ENCODE assay signal across 8 mouse cellular contexts in genomic region chr16:49839681-49840535, GRCm38 (mm10). TPM values are rescaled to one million over a fixed set of nuclear protein-coding genes. Genes with fewer than 3 reads are reported as not detected.
DNase-seq lines count a peak whose midpoint lies in the region; ATAC-seq lines count a peak whose summit lies in the region.

No protein-coding gene starts in this region.

- H3K4me1 ChIP-seq in embryonic facial prominence, embryonic 10.5 days, result peaks cover 8% of the 10 kb centered on the region
- H3K4me1 ChIP-seq in hindbrain, embryonic 13.5 days (replicated peaks), result peaks cover 11% of the 10 kb centered on the region
- peaks cover 45% of the 10 kb centered on the region for H3K4me1 ChIP-seq in liver, embryonic 16.5 days (ENCODE audit: control insufficient read depth, low read depth, low read length)

- no peaks in the 10 kb centered on the region for H3K36me3 ChIP-seq in embryonic facial prominence, embryonic 10.5 days (replicated peaks)
- H3K36me3 ChIP-seq in hindbrain, embryonic 13.5 days, result no peaks in the 10 kb centered on the region
- H3K36me3 ChIP-seq in liver, embryonic 16.5 days (ENCODE audit: control insufficient read depth, insufficient read depth), result no peaks in the 10 kb centered on the region

- no peak for DNase-seq in frontal cortex, postnatal 10 days (ENCODE audit: low spot score in 2 of 2)
- peak; percentile 99 for DNase-seq in MEL-GATA-1-ER (ENCODE audit: extremely low read depth, low read depth)
- no peak for DNase-seq in embryonic facial prominence, embryonic 10.5 days (ENCODE audit: low spot score)
- no peak for DNase-seq in left cerebral cortex, adult 18-20 months (ENCODE audit: low spot score in 2 of 2)

- H3K4me3 ChIP-seq in embryonic facial prominence, embryonic 10.5 days, result no peak overlapping the region
- H3K4me3 ChIP-seq in hindbrain, embryonic 13.5 days, result no peak overlapping the region
- H3K4me3 ChIP-seq in liver, embryonic 16.5 days (ENCODE audit: low read depth, low read length), result peak overlapping the region; percentile 51

- ATAC-seq in frontal cortex, adult (ENCODE audit: low TSS enrichment), result peak; percentile 34
- ATAC-seq in hindbrain, embryonic 13.5 days (ENCODE audit: low FRiP score), result peak; percentile 57; the same call in 1 of the 2 replicates
- ATAC-seq in liver, embryonic 16.5 days (ENCODE audit: low read depth), result peak; percentile 96
- peak; percentile 89 for ATAC-seq in neutrophil, adult 5-6 weeks (ENCODE audit: extremely low read depth, insufficient number of reproducible peaks, low FRiP score, poor library complexity, severe bottlenecking)

- H3K27ac ChIP-seq in embryonic facial prominence, embryonic 10.5 days (replicated peaks), result peak overlapping the region; percentile 19; the same call in 1 of the 2 replicates
- no peak overlapping the region; the same call in 1 of the 2 replicates for H3K27ac ChIP-seq in hindbrain, embryonic 13.5 days
- H3K27ac ChIP-seq in liver, embryonic 16.5 days (ENCODE audit: low read length), result peak overlapping the region; percentile 99

- H3K9me3 ChIP-seq in embryonic facial prominence, embryonic 10.5 days, result no peaks in the 10 kb centered on the region
- no peaks in the 10 kb centered on the region for H3K9me3 ChIP-seq in hindbrain, embryonic 13.5 days
- no peaks in the 10 kb centered on the region for H3K9me3 ChIP-seq in liver, embryonic 16.5 days (replicated peaks; ENCODE audit: control insufficient read depth, low read length)

- WGBS in embryonic facial prominence, embryonic 10.5 days, result 61% methylated on average over 15 of the region's 15 CpGs
- 58% methylated on average over 15 of the region's 15 CpGs for WGBS in hindbrain, embryonic 13.5 days
- WGBS in liver, embryonic 16.5 days (ENCODE audit: insufficient replicate concordance), result 16% methylated on average over 15 of the region's 15 CpGs

- H3K4me2 ChIP-seq in hindbrain, embryonic 13.5 days, result no peak overlapping the region
- H3K4me2 ChIP-seq in liver, embryonic 16.5 days (ENCODE audit: low read depth, low read length), result peak overlapping the region; percentile 63

- no peak overlapping the region for H3K9ac ChIP-seq in hindbrain, embryonic 13.5 days
- peak overlapping the region; percentile 70 for H3K9ac ChIP-seq in liver, embryonic 16.5 days (ENCODE audit: low read depth, low read length)

- no peaks in the 10 kb centered on the region for H3K27me3 ChIP-seq in embryonic facial prominence, embryonic 10.5 days (replicated peaks; ENCODE audit: low read depth, poor library complexity, severe bottlenecking)
- no peaks in the 10 kb centered on the region for H3K27me3 ChIP-seq in hindbrain, embryonic 13.5 days
- H3K27me3 ChIP-seq in liver, embryonic 16.5 days (ENCODE audit: control insufficient read depth, insufficient read depth, low read depth, low read length), result no peaks in the 10 kb centered on the region

RNA-seq across cellular contexts. Expression of gene Cd47, which starts 39.6 kb away (rescaled TPM):
- 27.6 and 32.2 TPM in 2 replicates for polyA plus RNA-seq in embryonic facial prominence, embryonic 10.5 days (2016; fragmentation: Nextera tagmentation; extraction: Ambion mirVana)
- polyA plus RNA-seq in hindbrain, embryonic 13.5 days (2015; fragmentation: Nextera tagmentation; extraction: Ambion mirVana), result 110 and 119 TPM in 2 replicates
- 286 and 291 TPM in 2 replicates for polyA plus RNA-seq in liver, embryonic 16.5 days (2015; fragmentation: Nextera tagmentation; extraction: Ambion mirVana)
- total RNA-seq in neutrophil, adult 5-6 weeks (2017), result 113 and 119 TPM in 2 replicates
- total RNA-seq in left cerebral cortex, adult 18-20 months (2021), result 100 to 1,000 TPM; 215 to 235 TPM

Comparison
In these comparisons a context has a peak if more than half of its experiments do, and no peak if none do; other contexts are left out.
1. ATAC-seq: peak in every context shown above with its lines; median percentile 96 in liver, embryonic 16.5 days; 89 in neutrophil, adult 5-6 weeks; 57 in hindbrain, embryonic 13.5 days; 34 in frontal cortex, adult.